Mouse (Mus musculus): Measurements from ENCODE around the gene Bhlhb9.
"Not testable (repeated sequence)": the region's sequence is repeated elsewhere in the genome, so short reads cannot be mapped to it uniquely, and the experiment has no call there.

Bhlhb9 gene

GRCm38 (mm10) chrX:135797212-135797644, at the start of gene Bhlhb9:
Bhlhb9 (plus strand) TSS chrX:135797594.
- peak; percentile 22 for DNase-seq (ENCODE audit: low read depth, low spot score)

GRCm38 (mm10) chrX:135752832-135753231, 44.6 kb upstream of the Bhlhb9 start:
- DNase-seq (ENCODE audit: low read depth, low spot score): no peak

- DNase-seq (ENCODE audit: low read depth, low spot score): no peak
Observed at GRCm38 (mm10) chrX:135761707-135762106, 35.7 kb upstream of the Bhlhb9 start.

- no peak for DNase-seq (ENCODE audit: low read depth, low spot score)
Observed at GRCm38 (mm10) chrX:135768043-135768548, 29.3 kb upstream of the Bhlhb9 start.

- DNase-seq (ENCODE audit: low read depth, low spot score): no peak
Observed at GRCm38 (mm10) chrX:135768565-135768964, 28.8 kb upstream of the Bhlhb9 start.

GRCm38 (mm10) chrX:135791536-135791935, 5.9 kb upstream of the Bhlhb9 start:
- no peak for DNase-seq (ENCODE audit: low read depth, low spot score)

- no peak for DNase-seq (ENCODE audit: low read depth, low spot score)
Observed at GRCm38 (mm10) chrX:135792326-135792725, 5.1 kb upstream of the Bhlhb9 start.

- DNase-seq (ENCODE audit: low read depth, low spot score): peak; percentile 72
Observed at GRCm38 (mm10) chrX:135795591-135796304, 1.6 kb upstream of the Bhlhb9 start.

- DNase-seq (ENCODE audit: low read depth, low spot score): not testable (repeated sequence)
Observed at GRCm38 (mm10) chrX:135796305-135797211, 836 bp upstream of the Bhlhb9 start.

GRCm38 (mm10) chrX:135804149-135804548, 6.8 kb downstream of the Bhlhb9 start:
- no peak for DNase-seq (ENCODE audit: low read depth, low spot score)

- DNase-seq (ENCODE audit: low read depth, low spot score): no peak
Observed at GRCm38 (mm10) chrX:135805780-135806179, 8.4 kb downstream of the Bhlhb9 start.

GRCm38 (mm10) chrX:135835896-135836295, 38.5 kb downstream of the Bhlhb9 start:
- DNase-seq (ENCODE audit: low read depth, low spot score): not testable (repeated sequence)

GRCm38 (mm10) chrX:135837896-135838295, 40.5 kb downstream of the Bhlhb9 start:
- DNase-seq (ENCODE audit: low read depth, low spot score): no peak

GRCm38 (mm10) chrX:135838521-135839360, 41.3 kb downstream of the Bhlhb9 start, which contains the start of gene Gprasp2:
Gprasp2 (plus strand) TSS chrX:135839034.
- DNase-seq (ENCODE audit: low read depth, low spot score): peak; percentile 50

- not testable (repeated sequence) for DNase-seq (ENCODE audit: low read depth, low spot score)
Observed at GRCm38 (mm10) chrX:135839397-135840391, 42.3 kb downstream of the Bhlhb9 start.

- DNase-seq (ENCODE audit: low read depth, low spot score): not testable (repeated sequence)
Observed at GRCm38 (mm10) chrX:135866806-135867205, 69.4 kb downstream of the Bhlhb9 start.

- DNase-seq (ENCODE audit: low read depth, low spot score): no peak
Observed at GRCm38 (mm10) chrX:135876679-135877078, 79.3 kb downstream of the Bhlhb9 start.

GRCm38 (mm10) chrX:135879626-135880025, 82.2 kb downstream of the Bhlhb9 start:
- DNase-seq (ENCODE audit: low read depth, low spot score): no peak

- peak; percentile 78 for DNase-seq (ENCODE audit: low read depth, low spot score)
Observed at GRCm38 (mm10) chrX:135885411-135886233, 88.2 kb downstream of the Bhlhb9 start.
